Comparison of ENCODE assay signal across 17 mouse cellular contexts in genomic region chr3:108986534-108986933, GRCm38 (mm10). TPM values are rescaled to one million over a fixed set of nuclear protein-coding genes. Genes with fewer than 3 reads are reported as not detected.
DNase-seq lines count a peak whose midpoint lies in the region; ATAC-seq and TF ChIP-seq lines count a peak whose summit lies in the region.
"Had no signal": no experiment of that assay in that cellular context is flagged by ENCODE, and none has a peak within 500 bp of the region (broad histone marks: within the 10 kb centered on the region; RNA-seq: fewer than 3 reads in every experiment).

No protein-coding gene starts in this region.

- TF ChIP-seq RAD21 in MEL (IDR thresholded peaks at IDR 0.05; ENCODE audit: low read depth, low read length), result no peak

- TF ChIP-seq POLR2A in MEL (IDR thresholded peaks at IDR 0.05; ENCODE audit: control insufficient read depth in 1 of 2, insufficient read depth in 1 of 2, low read depth in 1 of 2, low read length in 2 of 2, poor library complexity in 1 of 2), result no peak
- no peak for TF ChIP-seq POLR2A in brain, embryonic 14.5 days (IDR thresholded peaks at IDR 0.05; ENCODE audit: borderline replicate concordance, extremely low read depth, insufficient read depth, insufficient read length, poor library complexity, severe bottlenecking)

- no peaks in the 10 kb centered on the region for H3K9me3 ChIP-seq in MEL (replicated peaks; ENCODE audit: insufficient read depth, low read length)
- H3K9me3 ChIP-seq in hindbrain, embryonic 11.5 days (ENCODE audit: control insufficient read depth, low read length), result no peaks in the 10 kb centered on the region
- no peaks in the 10 kb centered on the region for H3K9me3 ChIP-seq in midbrain, embryonic 14.5 days (ENCODE audit: control insufficient read depth, low read length)
- H3K9me3 ChIP-seq: limb, embryonic 13.5 days; lung, embryonic 15.5 days had no signal

- TF ChIP-seq CTCF in MEL (IDR thresholded peaks at IDR 0.05 in 2 of 3, conservative IDR thresholded peaks at IDR 0.05 in 1 of 3; ENCODE audit: control insufficient read depth in 1 of 3, insufficient read depth in 1 of 3, low read depth in 2 of 3, low read length in 3 of 3, poor library complexity in 1 of 3, severe bottlenecking in 1 of 3), result no peak
- TF ChIP-seq CTCF in brain, embryonic 14.5 days (IDR thresholded peaks at IDR 0.05; ENCODE audit: borderline replicate concordance, extremely low read depth, insufficient read depth, insufficient read length), result no peak

- no peak for ATAC-seq in hindbrain, embryonic 11.5 days (ENCODE audit: low FRiP score)
- peak; percentile 57; the same call in 1 of the 2 replicates for ATAC-seq in midbrain, embryonic 14.5 days (ENCODE audit: low FRiP score, low TSS enrichment)
- ATAC-seq in inflammation-experienced regulatory T-cells, adult 6 months, result no peak
- ATAC-seq: intestine, postnatal 0 days had no signal

- H3K79me2 ChIP-seq in MEL (ENCODE audit: control insufficient read depth, insufficient read depth, low read length, poor library complexity), result no peaks in the 10 kb centered on the region

- H3K27ac ChIP-seq in MEL (ENCODE audit: control insufficient read depth, low read depth, low read length), result no peak overlapping the region
- no peak overlapping the region for H3K27ac ChIP-seq in hindbrain, embryonic 11.5 days (ENCODE audit: low read depth, low read length)
- H3K27ac ChIP-seq in midbrain, embryonic 14.5 days (replicated peaks; ENCODE audit: low read depth, low read length), result peak overlapping the region; percentile 71
- H3K27ac ChIP-seq: limb, embryonic 13.5 days; lung, embryonic 15.5 days had no signal

- WGBS in hindbrain, embryonic 11.5 days, result 81% methylated on average over 1 of the region's 1 CpGs
- 58% methylated on average over 1 of the region's 1 CpGs for WGBS in midbrain, embryonic 14.5 days

- H3K4me1 ChIP-seq in MEL (ENCODE audit: control insufficient read depth in 1 of 2, insufficient read depth in 2 of 2, low read length in 2 of 2), result peaks cover 8 to 10% of the 10 kb centered on the region in 2 experiments
- H3K4me1 ChIP-seq in hindbrain, embryonic 11.5 days (replicated peaks; ENCODE audit: control insufficient read depth, insufficient read depth, low read length), result no peaks in the 10 kb centered on the region
- H3K4me1 ChIP-seq in midbrain, embryonic 14.5 days (ENCODE audit: control insufficient read depth, insufficient read depth, low read length), result peaks cover 6% of the 10 kb centered on the region; the same call in 1 of the 2 replicates
- H3K4me1 ChIP-seq: limb, embryonic 13.5 days; lung, embryonic 15.5 days had no signal

- H3K9ac ChIP-seq in MEL (ENCODE audit: control insufficient read depth, low read depth, low read length, poor library complexity, severe bottlenecking), result no peak overlapping the region
- H3K9ac ChIP-seq in hindbrain, embryonic 11.5 days (ENCODE audit: low read depth, low read length), result no peak overlapping the region
- H3K9ac ChIP-seq in midbrain, embryonic 14.5 days (replicated peaks; ENCODE audit: low read length), result no peak overlapping the region
- H3K9ac ChIP-seq: limb, embryonic 13.5 days; lung, embryonic 15.5 days had no signal

- peak; percentile 17 for DNase-seq in MEL (ENCODE audit: low read depth, low spot score)
- DNase-seq in brain, embryonic 14.5 days (ENCODE audit: low read depth), result peak; percentile 67
- peak; percentile 31 for DNase-seq in hindbrain, embryonic 11.5 days (ENCODE audit: low spot score)
- DNase-seq in midbrain, embryonic 14.5 days, result peak; percentile 74
- DNase-seq in layer of hippocampus, adult 11-12 months (ENCODE audit: low spot score), result no peak
- no peak for DNase-seq in urinary bladder, adult 2 months (ENCODE audit: low spot score)
- DNase-seq: adrenal gland, adult 8-10 months; kidney, postnatal 25 days; layer of hippocampus, postnatal 36 days; spleen, adult 18-20 months had no signal

- peaks cover 0 to 18% of the 10 kb centered on the region in 2 experiments; a peak in 2 of 4 replicates for H3K36me3 ChIP-seq in MEL (ENCODE audit: control insufficient read depth in 1 of 2, insufficient read depth in 2 of 2, low read length in 2 of 2)
- no peaks in the 10 kb centered on the region for H3K36me3 ChIP-seq in hindbrain, embryonic 11.5 days (ENCODE audit: control insufficient read depth, insufficient read depth, low read length)
- H3K36me3 ChIP-seq in midbrain, embryonic 14.5 days (ENCODE audit: control insufficient read depth, insufficient read depth, low read length), result peaks cover 30% of the 10 kb centered on the region

- no peak overlapping the region for H3K4me3 ChIP-seq in MEL (ENCODE audit: control insufficient read depth in 1 of 2, insufficient read depth in 1 of 2, low read depth in 2 of 2, low read length in 2 of 2)
- no peak overlapping the region for H3K4me3 ChIP-seq in hindbrain, embryonic 11.5 days (ENCODE audit: low read depth, low read length)
- no peak overlapping the region for H3K4me3 ChIP-seq in midbrain, embryonic 14.5 days (replicated peaks; ENCODE audit: low read depth, low read length)
- H3K4me3 ChIP-seq: limb, embryonic 13.5 days; lung, embryonic 15.5 days had no signal

- no peak for TF ChIP-seq EP300 in MEL (IDR thresholded peaks at IDR 0.05; ENCODE audit: low read depth in 1 of 2, low read length in 2 of 2)

- H3K27me3 ChIP-seq in MEL (ENCODE audit: control insufficient read depth in 1 of 2, insufficient read depth in 2 of 2, low read length in 2 of 2), result no peaks in the 10 kb centered on the region
- no peaks in the 10 kb centered on the region for H3K27me3 ChIP-seq in hindbrain, embryonic 11.5 days (ENCODE audit: control insufficient read depth, insufficient read depth, low read length)
- H3K27me3 ChIP-seq in midbrain, embryonic 14.5 days (ENCODE audit: control insufficient read depth, insufficient read depth, low read length), result no peaks in the 10 kb centered on the region
- H3K27me3 ChIP-seq: CH12.LX; limb, embryonic 13.5 days; lung, embryonic 15.5 days had no signal

- H3K4me2 ChIP-seq in hindbrain, embryonic 11.5 days (replicated peaks; ENCODE audit: low read depth, low read length), result no peak overlapping the region
- no peak overlapping the region for H3K4me2 ChIP-seq in midbrain, embryonic 14.5 days (ENCODE audit: low read length)
- H3K4me2 ChIP-seq: limb, embryonic 13.5 days; lung, embryonic 15.5 days had no signal

TF ChIP-seq in MEL, 35 proteins besides CTCF, POLR2A, EP300 and RAD21:
- TF ChIP-seq ZKSCAN1 (IDR thresholded peaks at IDR 0.05; ENCODE audit: low read depth, low read length) (no peak), POLR2AphosphoS5 (IDR thresholded peaks at IDR 0.05; ENCODE audit: borderline replicate concordance, low read depth, low read length) (no peak), MYC (IDR thresholded peaks at IDR 0.05; ENCODE audit: low read depth, low read length) (no peak), ZNF384 (IDR thresholded peaks at IDR 0.05; ENCODE audit: low read depth, low read length) (no peak), POLR2AphosphoS2 (IDR thresholded peaks at IDR 0.05; ENCODE audit: low read length) (no peak), SIN3A (IDR thresholded peaks at IDR 0.05; ENCODE audit: low read length) (no peak)

RNA-seq across cellular contexts. Expression of gene Fam102b, which starts 40.9 kb away (rescaled TPM):
- total RNA-seq in MEL (2012; rRNA removed), result 13.0 and 14.1 TPM in 2 replicates
- polyA plus RNA-seq in MEL (2012; ENCODE audit: insufficient read depth in 1 of 2, insufficient read length in 2 of 2, low read depth in 1 of 2, low replicate concordance in 2 of 2, missing spikeins in 1 of 2), result 10 to 100 TPM; 10.4 to 26.9 TPM
- polyA plus RNA-seq in brain, embryonic 14.5 days (2012; rRNA removed), result 15.3 and 26.5 TPM in 2 replicates
- 12.5 and 14.9 TPM in 2 replicates for polyA plus RNA-seq in hindbrain, embryonic 11.5 days (2014; fragmentation: Nextera tagmentation; extraction: Ambion mirVana)
- polyA plus RNA-seq in midbrain, embryonic 14.5 days (2014; fragmentation: Nextera tagmentation; extraction: Ambion mirVana), result 19.6 and 24.5 TPM in 2 replicates
- polyA plus RNA-seq in inflammation-experienced regulatory T-cells, adult 6 months (2017; shearing (Covaris generic)), result 1 to 10 TPM in 2 of 3 experiments, under 1 TPM in 1; 0.82 to 4.4 (median 2.2) TPM
- polyA plus RNA-seq in urinary bladder, adult 2 months (2012; rRNA removed), result 16.0 and 23.9 TPM in 2 replicates

RNA-seq across cellular contexts. Expression of gene Gm9857, which starts 46.3 kb away (rescaled TPM):
- total RNA-seq in MEL (2012; rRNA removed), result not detected in 2 replicates
- polyA plus RNA-seq in MEL (2012; ENCODE audit: insufficient read depth in 1 of 2, insufficient read length in 2 of 2, low read depth in 1 of 2, low replicate concordance in 2 of 2, missing spikeins in 1 of 2), result not detected
- 1.3 TPM in 2 replicates for polyA plus RNA-seq in brain, embryonic 14.5 days (2012; rRNA removed)
- polyA plus RNA-seq in hindbrain, embryonic 11.5 days (2014; fragmentation: Nextera tagmentation; extraction: Ambion mirVana), result 0.52 TPM in 1 of 2 replicates, not detected in the other
- polyA plus RNA-seq in midbrain, embryonic 14.5 days (2014; fragmentation: Nextera tagmentation; extraction: Ambion mirVana), result 2.0 TPM in 1 of 2 replicates, not detected in the other
- not detected for polyA plus RNA-seq in inflammation-experienced regulatory T-cells, adult 6 months (2017; shearing (Covaris generic))
- polyA plus RNA-seq in urinary bladder, adult 2 months (2012; rRNA removed), result 0.28 TPM in 1 of 2 replicates, not detected in the other
- total RNA-seq: adrenal gland, adult 8-10 months; CH12.LX; gastrocnemius, postnatal 4 days; layer of hippocampus, postnatal 36 days had no signal
- polyA plus RNA-seq: heart, embryonic 16.5 days; intestine, postnatal 0 days; lung, embryonic 15.5 days had no signal

RNA-seq across cellular contexts. Expression of gene Henmt1, which starts 46.9 kb away (rescaled TPM):
- total RNA-seq in MEL (2012; rRNA removed), result 0.10 TPM in 1 of 2 replicates, not detected in the other
- polyA plus RNA-seq in MEL (2012; ENCODE audit: insufficient read depth in 1 of 2, insufficient read length in 2 of 2, low read depth in 1 of 2, low replicate concordance in 2 of 2, missing spikeins in 1 of 2), result under 1 TPM in 1 of 2 experiments, not detected in 1; 0.08 TPM
- 1.2 and 1.5 TPM in 2 replicates for polyA plus RNA-seq in brain, embryonic 14.5 days (2012; rRNA removed)
- 0.52 and 0.84 TPM in 2 replicates for polyA plus RNA-seq in hindbrain, embryonic 11.5 days (2014; fragmentation: Nextera tagmentation; extraction: Ambion mirVana)
- 1.0 and 2.9 TPM in 2 replicates for polyA plus RNA-seq in midbrain, embryonic 14.5 days (2014; fragmentation: Nextera tagmentation; extraction: Ambion mirVana)
- under 1 TPM in 1 of 3 experiments, not detected in 2; 0.60 TPM for polyA plus RNA-seq in inflammation-experienced regulatory T-cells, adult 6 months (2017; shearing (Covaris generic))
- 0.08 and 0.10 TPM in 2 replicates for polyA plus RNA-seq in urinary bladder, adult 2 months (2012; rRNA removed)
- total RNA-seq: CH12.LX; gastrocnemius, postnatal 4 days had no signal

Comparison
In these comparisons a context has a peak if more than half of its experiments do, and no peak if none do; other contexts are left out.
1. DNase-seq: peak in MEL (single experiment), brain, embryonic 14.5 days (single experiment), hindbrain, embryonic 11.5 days (single experiment) and midbrain, embryonic 14.5 days (single experiment); none in layer of hippocampus, adult 11-12 months (single experiment) and urinary bladder, adult 2 months (single experiment).